Mouse (Mus musculus) kidney, adult 2 months (tissue): ENCODE measurements at regions not wholly inside any gene's neighbourhood (a gene's known extent, or its start where the extent isn't known, plus 50 kb on each side); places are given as distances from the start of the nearest gene placed in this dataset.

ENCODE experiments used
- CTCF ChIP-seq: fragments of 200-500 bp; conservative IDR thresholded peaks from 2 replicates; pipeline ENCODE4 v1.5.1; 2011; ENCODE audit warnings: low read depth, mild to moderate bottlenecking, control low read depth, low read length, moderate library complexity, mixed read lengths; ENCODE audit not compliant: insufficient read depth, insufficient read length
- POLR2A ChIP-seq: fragments of 200-500 bp; IDR thresholded peaks from one replicate; pipeline ENCODE4 v1.6.1; 2011; ENCODE audit warnings: low read depth, low read length, control low read depth

DNA sequence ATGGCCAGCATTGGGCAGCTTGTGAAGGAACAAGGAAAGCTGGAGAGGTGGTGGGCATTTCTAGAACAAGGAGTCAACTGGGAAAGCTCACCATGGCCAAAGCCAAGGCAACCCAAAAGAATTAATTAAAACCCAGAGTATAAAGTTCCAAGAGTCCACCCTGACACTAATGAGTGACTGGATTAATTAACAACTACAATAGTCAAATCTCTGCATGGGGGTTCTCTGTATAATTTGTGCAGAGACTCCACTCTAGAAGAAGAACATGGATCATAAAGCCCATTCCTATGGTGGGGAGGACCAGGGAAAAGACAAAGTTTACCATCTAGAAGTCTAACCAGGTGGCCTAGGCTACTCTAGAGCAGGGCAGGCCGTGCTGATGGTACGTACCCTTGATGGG lies 129.3 kb upstream of the Klf3 start:
- TF ChIP-seq POLR2A, result no peak
- TF ChIP-seq CTCF, result no peak
